Mouse (Mus musculus) gastrocnemius, postnatal 10 days (tissue): ENCODE measurements around the gene Trpc6. TPM values are rescaled to one million over a fixed set of nuclear protein-coding genes. Genes with fewer than 3 reads are reported as not detected.

Experiments
- DNase-seq: peaks from one replicate; pipeline ENCODE4 v3.0.0; 2021; ENCODE audit warnings: mixed read lengths
- long read RNA-seq, 2 experiments: library from polyadenylated mRNA; stranded (forward); transcript quantifications; one replicate each; pipeline ENCODE4 v2.0.0; 2021
- total RNA-seq, 2 experiments: library from RNA; stranded (reverse); gene quantifications; 2 replicates each; pipeline ENCODE4 v1.2.3; 2021

Gene Trpc6
- 1 to 10 TPM in 1 of 2 experiments, under 1 TPM in 1; 0.35 to 1.1 TPM for total RNA-seq
- long read RNA-seq, experiment 1, partial matches to known transcripts, result 0 of 2 reads
- long read RNA-seq, experiment 1, other reads (novel, unspliced or antisense), result 1 of 2 reads
- long read RNA-seq, experiment 2, partial matches to known transcripts, result 0 of 1 reads
- long read RNA-seq, experiment 2, other reads (novel, unspliced or antisense), result 0 of 1 reads

DNA sequence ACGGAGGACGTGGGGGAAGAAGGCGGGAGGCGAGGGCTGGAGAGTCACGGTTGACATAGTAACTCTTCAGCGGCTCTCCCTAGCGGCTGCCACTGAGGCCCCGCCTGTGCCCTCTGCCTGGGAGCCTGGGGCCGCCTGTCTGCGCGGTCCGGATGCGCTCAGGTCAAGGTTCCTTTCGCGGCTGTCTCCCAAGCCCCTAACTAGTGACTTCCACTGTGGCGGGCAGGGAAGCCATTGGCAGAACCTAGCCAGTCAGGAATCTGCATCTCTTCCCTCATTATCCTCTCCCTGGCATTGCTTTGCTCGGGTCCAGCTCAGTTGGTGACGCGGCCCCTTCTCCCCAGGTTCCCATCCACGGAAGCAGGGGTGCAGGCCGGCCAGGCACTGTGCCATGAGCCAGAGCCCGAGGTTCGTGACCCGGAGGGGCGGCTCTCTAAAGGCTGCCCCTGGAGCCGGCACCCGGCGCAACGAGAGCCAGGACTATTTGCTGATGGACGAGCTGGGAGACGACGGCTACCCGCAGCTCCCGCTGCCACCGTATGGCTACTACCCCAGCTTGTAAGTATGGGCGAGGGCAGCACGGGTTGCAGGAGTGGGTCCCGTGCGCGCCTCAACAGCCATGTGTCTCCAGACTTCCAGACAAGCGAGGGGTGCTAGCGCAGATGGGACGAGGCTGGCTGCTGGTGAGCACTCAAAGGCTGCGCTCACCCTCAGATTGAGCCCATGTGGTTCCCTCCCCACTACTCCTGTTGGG lies at the start of gene Trpc6:
Trpc6 (plus strand) TSS at position 102 of the 754 bp plus-strand sequence.
- DNase-seq, result peak; percentile 15

DNA sequence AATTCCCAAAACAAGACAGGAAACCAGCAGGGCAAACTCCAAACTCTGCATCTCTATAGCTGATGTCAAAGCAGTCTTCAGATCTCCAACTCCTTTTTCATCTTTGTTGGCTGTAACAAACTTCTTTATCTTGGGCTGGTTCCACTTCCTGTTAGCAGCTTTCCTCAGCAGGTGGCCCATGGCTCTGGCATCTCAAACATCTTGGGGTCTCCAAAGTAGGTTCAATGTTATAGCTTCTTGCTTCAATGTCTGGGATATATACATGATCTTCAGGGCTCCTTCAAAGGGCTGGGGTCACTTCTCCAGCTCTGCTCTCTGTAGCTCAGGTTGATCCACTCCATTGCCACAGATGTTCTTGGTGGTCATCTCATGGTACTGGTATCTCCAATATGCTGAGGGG lies 23.0 kb upstream of the Trpc6 start:
- no peak for DNase-seq

DNA sequence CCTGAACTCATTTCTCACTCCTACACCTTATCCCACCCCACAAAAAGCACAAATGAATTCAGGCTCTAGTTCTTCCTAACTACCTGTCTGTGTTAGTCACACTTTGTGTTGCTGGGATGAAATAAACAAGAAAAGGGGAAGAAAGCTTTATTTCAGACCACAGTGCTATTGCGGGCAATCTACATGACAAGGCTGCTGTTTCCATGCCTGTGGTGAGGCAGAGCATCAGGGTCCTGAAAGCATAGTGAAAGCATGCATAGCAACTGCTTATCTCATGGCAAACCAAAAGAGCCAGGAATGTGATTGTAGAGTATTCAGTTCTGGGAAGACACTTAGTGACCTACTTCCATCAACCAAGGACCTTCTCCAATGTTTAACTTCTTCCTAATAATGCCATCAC lies 10.3 kb upstream of the Trpc6 start:
- DNase-seq, result no peak

DNA sequence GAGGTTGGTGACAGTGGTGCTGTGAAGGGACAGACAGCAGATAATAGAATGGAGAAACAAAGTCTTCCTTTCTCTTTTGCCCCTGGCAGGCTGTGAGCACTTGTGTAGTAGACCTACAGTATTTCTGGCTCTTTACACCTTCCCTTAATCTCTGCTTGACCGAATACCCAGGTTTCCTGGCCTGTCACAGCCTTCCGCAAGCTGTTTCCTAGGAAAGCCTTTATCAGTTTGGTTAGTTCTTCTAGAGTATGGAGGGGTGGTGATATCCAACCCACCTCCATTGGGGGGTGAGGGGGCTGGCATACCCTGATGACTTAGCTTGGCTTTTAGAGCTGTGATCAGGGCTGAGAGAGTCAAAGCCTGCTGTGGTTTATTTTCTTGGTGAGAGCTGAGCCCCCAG lies 1.3 kb downstream of the Trpc6 start:
- no peak for DNase-seq

DNA sequence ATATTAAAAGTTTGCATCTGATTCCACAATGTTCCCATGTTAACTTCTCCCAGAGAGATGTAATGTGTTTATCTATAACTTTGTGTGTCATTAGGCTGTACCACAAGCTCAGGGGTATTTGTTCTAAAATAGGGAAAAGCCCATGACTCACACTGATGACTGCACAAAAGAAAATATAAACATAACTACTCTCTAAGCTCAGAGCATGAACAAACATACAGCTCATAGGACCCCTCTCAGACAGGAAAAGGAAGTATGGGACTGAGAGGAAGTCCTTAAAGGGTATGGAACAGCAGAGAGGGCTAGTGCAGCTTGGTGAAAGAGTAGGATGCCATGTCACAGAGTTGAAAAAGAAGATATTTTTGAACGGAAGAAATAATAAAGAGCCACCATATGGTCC lies 14.6 kb downstream of the Trpc6 start:
- DNase-seq, result no peak

DNA sequence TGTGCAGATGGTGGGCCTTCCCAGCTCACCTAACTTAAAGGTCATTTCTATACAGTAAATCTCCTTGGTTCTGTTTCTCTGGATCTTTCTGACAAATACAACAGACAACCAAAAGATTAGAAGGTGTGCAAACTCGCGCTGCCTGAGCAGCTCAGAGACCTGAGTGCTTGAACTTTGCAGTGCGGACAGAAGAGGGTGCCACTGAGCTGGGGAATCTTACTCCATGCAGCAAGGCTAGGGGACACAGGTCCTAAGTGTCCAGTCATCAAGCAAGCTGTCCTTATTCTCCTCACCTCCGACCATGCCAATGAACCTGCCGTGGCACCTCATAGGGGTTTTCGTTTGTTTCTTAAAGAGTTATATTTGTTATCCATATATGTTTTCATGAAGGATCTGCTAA lies 48.7 kb downstream of the Trpc6 start:
- DNase-seq, result no peak

DNA sequence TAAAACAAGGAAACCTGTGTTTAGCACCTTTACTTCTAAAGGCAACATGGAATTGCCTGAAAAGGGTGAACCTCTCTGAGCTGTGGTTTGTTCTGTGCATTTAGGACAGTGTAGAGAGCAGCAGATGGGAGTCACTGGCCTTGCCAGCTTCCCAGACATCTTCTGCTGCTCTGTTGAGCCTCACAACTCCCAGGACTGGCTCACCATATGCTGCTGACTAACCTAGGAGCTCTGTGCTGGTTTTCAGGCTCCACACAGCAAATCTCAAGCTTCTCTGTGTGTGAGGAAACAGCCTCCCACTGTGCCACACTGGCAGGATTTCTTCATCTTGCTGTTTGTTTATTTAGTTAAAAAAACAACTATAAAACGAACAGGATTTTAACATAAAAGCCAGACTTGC lies 53.1 kb downstream of the Trpc6 start:
- DNase-seq, result no peak

DNA sequence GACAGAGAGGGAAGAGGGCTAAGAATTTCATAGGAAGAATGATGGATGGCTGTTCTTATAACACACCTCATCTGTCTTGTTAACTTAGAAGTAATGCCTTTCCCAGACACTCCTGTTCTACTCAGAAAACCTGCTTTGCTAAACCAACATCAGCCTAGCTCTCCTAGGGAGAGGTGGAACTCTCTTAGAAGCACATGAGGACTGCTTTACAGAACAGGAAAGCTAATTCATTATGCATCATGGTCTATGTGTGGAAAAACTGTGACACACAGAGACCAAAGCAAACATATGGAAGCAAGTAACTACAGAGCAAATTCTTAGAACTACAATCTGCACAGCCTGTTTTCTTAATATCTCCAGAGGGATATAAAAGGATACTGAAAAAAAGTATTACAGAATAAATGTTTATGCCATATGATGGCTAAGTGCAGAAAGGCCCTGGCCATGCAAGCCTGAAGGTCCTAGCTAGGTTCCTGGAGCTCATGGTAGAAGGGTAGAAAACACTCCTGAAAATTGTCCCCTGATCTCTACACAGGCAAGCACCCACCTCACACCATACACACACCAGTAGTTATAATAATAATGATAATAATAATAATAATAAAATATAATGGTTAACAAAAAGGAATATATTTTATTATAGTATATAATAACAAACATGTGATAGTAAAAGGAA lies 63.0 kb downstream of the Trpc6 start:
- DNase-seq, result no peak

DNA sequence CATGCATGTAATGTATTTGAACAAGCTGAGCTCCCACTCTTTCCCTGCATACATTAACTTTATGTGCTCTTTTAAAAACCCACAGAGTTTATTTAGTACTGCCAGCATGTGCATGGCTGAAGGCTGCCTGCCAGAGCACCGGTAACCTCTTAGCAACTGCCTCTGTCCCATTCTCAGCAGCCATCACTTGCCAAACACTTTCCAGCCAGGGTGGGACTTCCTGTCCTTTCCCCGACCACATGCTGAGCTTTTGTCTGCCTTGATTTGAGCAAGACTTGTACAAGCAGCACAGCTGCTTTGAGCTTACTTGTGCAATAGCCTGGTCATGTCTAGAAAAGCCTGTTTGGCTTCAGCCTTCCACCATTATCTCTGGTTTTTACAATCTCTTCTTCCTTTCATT lies 90.4 kb downstream of the Trpc6 start:
- no peak for DNase-seq

DNA sequence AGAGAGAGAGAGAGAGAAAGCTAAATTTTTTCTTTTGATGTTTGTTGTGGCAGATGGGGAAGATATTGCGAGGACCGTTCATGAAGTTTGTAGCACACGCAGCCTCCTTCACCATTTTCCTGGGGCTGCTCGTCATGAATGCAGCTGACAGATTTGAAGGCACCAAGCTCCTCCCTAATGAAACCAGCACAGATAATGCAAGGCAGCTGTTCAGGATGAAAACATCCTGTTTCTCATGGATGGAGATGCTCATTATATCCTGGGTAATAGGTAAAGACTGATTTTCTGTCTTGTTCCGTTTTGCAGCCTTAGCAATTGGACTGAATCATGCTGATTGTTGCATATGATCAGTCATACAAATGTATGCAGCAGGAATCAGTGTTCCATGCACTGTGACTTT lies 99.5 kb downstream of the Trpc6 start:
- DNase-seq, result no peak

DNA sequence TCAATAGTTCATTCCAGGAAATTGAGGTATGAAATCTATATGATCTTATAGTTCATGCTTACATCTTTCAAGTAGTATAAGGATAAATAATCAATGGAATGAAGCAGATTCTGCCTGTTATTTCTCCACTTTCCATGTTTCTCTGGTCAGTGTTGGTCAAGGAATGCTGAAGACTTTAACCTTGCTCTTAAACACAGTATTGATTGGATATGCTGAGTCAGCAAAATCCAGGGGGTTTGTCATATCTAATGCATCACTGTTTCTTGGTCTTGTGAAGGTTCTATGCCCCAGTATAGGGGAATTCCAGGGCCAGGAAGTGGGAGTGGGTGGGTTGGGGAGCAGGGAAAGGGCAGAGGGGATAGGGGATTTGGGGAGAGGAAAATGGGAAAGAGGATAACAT lies 111.4 kb downstream of the Trpc6 start:
- no peak for DNase-seq

DNA sequence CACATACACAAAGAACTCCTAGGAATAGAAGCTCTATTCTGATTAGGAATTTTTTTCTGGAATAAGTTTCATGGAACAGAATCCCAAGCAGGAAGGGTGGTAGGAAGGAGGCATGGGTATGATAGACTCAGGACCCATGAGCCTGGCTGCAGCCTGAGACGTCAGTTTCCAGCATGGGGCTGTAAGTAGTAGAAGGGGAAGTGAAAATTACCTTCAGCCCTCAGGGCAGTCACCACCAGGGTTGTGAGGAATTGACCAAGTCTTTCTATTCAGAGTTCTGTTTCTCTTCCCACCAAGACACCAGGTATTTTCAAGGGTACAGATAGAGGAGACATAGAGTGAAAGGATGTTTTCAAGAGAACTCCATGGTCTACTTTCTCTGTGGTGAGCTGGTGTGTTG lies 129.0 kb downstream of the Trpc6 start:
- DNase-seq, result no peak

DNA sequence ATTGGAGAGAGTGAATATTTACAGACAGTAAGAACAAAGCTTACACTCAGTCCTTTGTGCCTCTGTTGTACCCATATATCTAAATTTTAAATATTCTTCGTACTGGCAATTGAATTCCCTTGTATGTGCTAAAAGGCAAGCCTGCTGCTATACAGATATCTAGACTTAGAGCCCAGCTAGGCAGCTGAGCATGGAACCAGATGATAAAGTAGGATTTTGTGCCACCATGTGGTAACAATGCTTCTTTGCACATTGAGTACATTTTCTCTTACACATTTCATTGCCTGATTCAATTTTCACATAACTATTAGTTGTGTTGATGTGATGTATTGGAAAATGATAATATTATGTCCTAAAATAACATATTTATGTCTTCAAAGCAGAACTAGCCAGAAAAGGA lies 132.7 kb downstream of the Trpc6 start:
- DNase-seq, result no peak

DNA sequence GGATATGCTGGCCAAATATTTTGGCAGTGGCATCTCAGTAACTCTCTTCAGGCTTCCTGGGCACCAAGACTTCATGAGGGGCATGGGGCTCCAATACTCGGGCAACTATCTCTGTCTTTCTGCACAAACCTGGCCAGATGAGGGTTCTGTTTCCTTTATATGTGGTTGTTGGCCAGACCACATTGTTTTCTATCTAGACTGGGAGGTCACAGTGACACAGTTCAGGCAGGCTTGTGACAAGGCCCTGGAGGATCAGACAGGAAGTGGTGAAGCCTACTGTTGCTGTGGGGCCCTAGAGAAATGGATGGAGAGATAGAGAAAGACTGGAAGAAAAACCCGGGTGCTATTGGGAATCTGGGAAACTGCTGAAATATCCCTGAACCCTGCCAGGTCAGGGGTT lies 149.2 kb downstream of the Trpc6 start:
- DNase-seq, result no peak

DNA sequence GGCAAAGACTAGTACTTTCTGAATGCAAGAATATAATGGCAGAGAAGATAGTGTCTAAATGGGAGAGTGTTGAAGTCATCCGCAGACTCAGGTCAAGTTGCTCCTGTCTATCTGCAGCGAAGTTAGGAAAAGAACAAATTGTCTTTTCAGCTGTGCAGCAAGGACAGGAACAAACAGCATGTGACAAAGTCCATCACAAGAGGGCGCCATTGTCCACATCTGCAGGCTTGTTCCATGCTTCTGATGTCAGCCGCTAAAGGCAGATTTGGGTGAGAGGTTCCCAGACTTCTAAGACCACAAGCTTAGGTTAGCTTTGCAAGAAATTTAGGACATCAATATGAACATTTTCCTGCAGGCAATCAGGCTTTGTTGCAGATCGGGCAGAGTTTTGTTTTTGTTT lies 156.7 kb downstream of the Trpc6 start:
- peak; percentile 73 for DNase-seq

DNA sequence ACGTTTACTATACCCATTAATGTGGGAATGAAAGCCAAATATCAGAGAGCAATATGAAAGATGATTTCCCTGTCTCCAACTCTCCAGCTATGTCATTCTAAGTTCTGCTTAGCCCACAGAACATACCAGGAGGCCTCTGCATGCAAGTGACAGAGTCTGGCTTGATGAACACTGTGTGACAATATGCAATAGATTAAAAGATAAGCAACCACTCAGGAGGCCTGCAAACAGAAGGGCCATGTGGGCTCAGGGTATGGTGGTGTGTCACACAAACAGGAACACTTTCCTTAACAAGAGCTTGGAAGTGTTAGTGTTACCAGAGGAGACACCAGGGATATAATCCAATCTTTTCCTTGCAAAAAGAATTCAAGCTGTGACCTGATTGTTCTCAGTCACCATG lies 159.6 kb downstream of the Trpc6 start:
- no peak for DNase-seq

DNA sequence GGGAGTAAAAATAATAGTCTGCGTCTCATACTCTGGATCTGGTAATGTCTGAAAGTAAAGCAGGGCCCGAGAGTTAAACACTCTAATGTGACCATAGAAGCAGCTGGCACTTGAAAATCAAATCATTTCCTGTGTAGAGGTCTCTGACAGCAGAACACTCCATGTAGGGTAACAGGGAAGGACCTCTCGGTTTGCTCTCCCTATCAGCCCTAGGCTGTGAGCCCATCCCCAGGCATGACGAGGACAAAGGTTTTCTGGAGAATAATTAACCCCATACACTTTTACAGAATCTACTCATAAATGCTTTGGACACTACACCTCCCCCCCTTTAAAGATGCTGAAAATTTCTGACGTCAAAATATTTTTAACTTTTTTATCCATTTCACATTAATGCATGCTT lies 160.0 kb downstream of the Trpc6 start:
- DNase-seq, result no peak

DNA sequence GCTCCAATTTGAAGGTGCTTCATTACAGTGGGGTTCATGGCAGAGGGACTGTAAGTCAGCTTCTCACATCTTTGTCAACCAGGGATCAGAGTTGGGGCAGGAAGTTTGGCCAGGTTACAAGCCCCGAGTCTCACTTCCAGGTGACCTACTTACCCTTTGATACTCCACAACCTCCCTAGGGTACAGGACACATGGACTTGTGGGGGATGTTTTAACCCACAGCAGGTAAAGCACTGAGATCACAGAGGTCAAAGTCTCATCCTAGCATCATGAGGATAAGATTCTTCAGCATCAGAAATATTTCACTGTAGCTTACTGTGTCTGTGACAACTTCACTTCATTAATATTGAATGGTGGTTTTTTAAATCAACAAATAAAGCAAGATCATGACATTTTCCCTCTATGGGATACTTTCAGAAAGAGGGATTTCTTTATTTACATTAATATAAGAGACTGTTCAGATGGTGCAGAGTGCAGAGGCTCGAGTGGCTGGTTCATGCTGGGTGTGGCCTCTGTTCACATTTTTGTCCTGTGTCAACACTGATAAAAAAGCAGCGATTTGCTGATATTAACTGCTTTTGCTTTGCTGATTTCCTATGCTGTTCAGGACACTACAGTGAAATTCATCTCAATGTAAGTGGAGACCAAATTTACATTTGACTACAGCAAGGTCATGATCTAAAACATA lies 166.3 kb downstream of the Trpc6 start:
- no peak for DNase-seq

DNA sequence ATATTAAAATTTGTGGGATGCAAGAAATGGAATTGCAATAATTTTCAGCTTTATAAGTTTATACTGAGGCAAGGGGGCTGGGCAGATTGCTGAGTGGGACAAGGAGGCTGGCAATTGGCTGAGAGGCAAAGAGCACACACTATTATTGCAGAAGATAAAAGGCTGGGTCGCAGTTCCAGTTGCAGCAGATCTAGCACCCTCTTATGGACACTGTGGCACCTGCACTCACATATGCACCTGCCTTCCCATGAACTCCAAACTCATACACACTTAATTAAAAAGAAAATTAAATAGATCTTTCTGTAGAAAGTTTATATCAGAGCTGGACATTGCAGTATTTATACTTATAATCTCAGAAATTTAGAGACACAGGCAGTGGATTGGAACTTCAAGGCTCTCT lies 175.1 kb downstream of the Trpc6 start:
- no peak for DNase-seq

DNA sequence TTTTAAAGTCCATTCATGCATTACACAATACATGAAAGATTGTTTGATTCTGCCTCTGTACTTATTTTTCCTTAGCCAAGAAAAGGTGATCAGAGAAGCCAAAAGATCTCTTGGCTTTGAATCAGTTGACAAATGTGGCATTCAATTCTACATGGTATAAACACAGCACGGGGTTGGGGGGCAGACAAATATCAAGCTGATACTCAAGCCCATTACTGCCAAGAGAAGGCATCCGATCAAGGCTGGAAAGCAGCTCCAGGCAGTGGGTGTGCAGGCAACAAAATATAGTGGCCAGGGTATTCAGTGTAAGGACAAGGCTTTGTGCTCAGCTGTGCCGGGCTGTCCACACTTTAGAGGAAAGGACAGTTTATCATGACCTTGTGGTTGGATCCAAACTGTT lies 185.1 kb downstream of the Trpc6 start:
- DNase-seq, result no peak
